16 mouse cellular contexts compared by ENCODE assay signal in the genomic region with DNA sequence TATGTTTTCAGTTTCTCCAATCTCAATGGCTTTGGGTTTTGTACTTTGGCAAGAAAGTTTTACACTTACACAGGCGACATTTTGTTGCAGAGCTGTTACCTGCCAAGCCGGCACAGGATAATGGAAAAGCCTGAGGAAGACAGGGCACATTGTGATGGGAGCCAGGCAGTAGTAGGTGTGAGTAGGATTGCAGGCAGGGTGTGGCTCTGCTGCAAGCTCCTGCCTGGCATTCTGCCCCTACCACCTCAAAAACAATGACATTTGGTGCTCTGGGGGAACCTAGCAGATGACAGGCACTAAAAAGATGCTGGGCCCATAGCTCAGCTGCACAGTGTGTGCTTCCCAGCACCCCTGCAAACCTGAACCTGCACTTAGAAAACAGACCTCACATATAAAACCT. TPM values are rescaled to one million over a fixed set of nuclear protein-coding genes. Genes with fewer than 3 reads are reported as not detected.
DNase-seq lines count a peak whose midpoint lies in the region.
"Had no signal": no experiment of that assay in that cellular context is flagged by ENCODE, and none has a peak within 500 bp of the region (broad histone marks: within the 10 kb centered on the region; RNA-seq: fewer than 3 reads in every experiment).

No protein-coding gene starts in this region.

- intact Hi-C loops in left cerebral cortex, postnatal 14 days (cut with DNase I) = no loop called here

- peak; percentile 25 for DNase-seq in cerebellum, adult 8-10 months
- DNase-seq in cerebellum, postnatal 4 days (ENCODE audit: low spot score in 2 of 2) = no peak
- peak; percentile 33 to 39 for DNase-seq in frontal cortex, postnatal 36 days (ENCODE audit: low spot score in 2 of 2)
- no peak for DNase-seq in frontal cortex, postnatal 14 days (ENCODE audit: low spot score in 2 of 2)
- peak; percentile 32 to 36 for DNase-seq in left cerebral cortex, adult 9 months (ENCODE audit: low spot score in 2 of 2)
- no peak for DNase-seq in left cerebral cortex, postnatal 14 days (ENCODE audit: low spot score in 2 of 2)
- DNase-seq in telencephalon, adult 2 months (ENCODE audit: low read depth, low spot score) = peak; percentile 42
- DNase-seq: adrenal gland, postnatal 10 days; gastrocnemius, postnatal 36 days; heart, adult 18-20 months; heart, postnatal 36 days; kidney, adult 2 months; kidney, postnatal 36 days; lung, embryonic 14.5 days; lung, postnatal 14 days; midbrain, embryonic 14.5 days had no signal

RNA-seq across cellular contexts. Expression of a gene that starts 54.3 kb away (rescaled TPM):
- 10 to 100 TPM; 87.8 to 89.0 TPM for total RNA-seq in left cerebral cortex, postnatal 14 days (2021)

Comparison
In these comparisons a context has a peak if more than half of its experiments do, and no peak if none do; other contexts are left out.
1. DNase-seq: peak in cerebellum, adult 8-10 months (single experiment), frontal cortex, postnatal 36 days (2 of 2), left cerebral cortex, adult 9 months (2 of 2) and telencephalon, adult 2 months (single experiment); none in cerebellum, postnatal 4 days (0 of 2), frontal cortex, postnatal 14 days (0 of 2) and left cerebral cortex, postnatal 14 days (0 of 2).